In genomic region chr14:21866816-21867215, GRCm38 (mm10) we compare ENCODE assay signal across 14 mouse cellular contexts.
"Had no signal": no experiment of that assay in that cellular context is flagged by ENCODE, and none has a peak within 500 bp of the region (broad histone marks: within the 10 kb centered on the region; RNA-seq: fewer than 3 reads in every experiment).

No protein-coding gene starts in this region.

- H3K4me2 ChIP-seq: liver, embryonic 11.5 days; liver, embryonic 15.5 days; neural tube, embryonic 12.5 days had no signal

- H3K9ac ChIP-seq: liver, embryonic 15.5 days; neural tube, embryonic 12.5 days had no signal

- DNase-seq: kidney, adult 11 months; kidney, adult 9 months; kidney, postnatal 36 days; lung, adult 2 months; lung, postnatal 36 days; midbrain, embryonic 14.5 days; thymus, adult 18-20 months; thymus, postnatal 14 days had no signal

- H3K4me1 ChIP-seq: liver, embryonic 15.5 days; midbrain, embryonic 10.5 days had no signal

- H3K9me3 ChIP-seq: liver, embryonic 15.5 days; midbrain, embryonic 10.5 days; neural tube, embryonic 12.5 days had no signal

- H3K4me3 ChIP-seq: liver, embryonic 15.5 days; midbrain, embryonic 10.5 days; neural tube, embryonic 12.5 days had no signal

- H3K27ac ChIP-seq: kidney, postnatal 0 days; liver, embryonic 15.5 days; midbrain, embryonic 10.5 days; neural tube, embryonic 12.5 days had no signal

- H3K36me3 ChIP-seq: liver, embryonic 15.5 days; midbrain, embryonic 10.5 days; neural tube, embryonic 12.5 days had no signal

- H3K27me3 ChIP-seq: liver, embryonic 15.5 days; neural tube, embryonic 12.5 days had no signal

- ATAC-seq: lung, postnatal 0 days had no signal
